In the genomic region with DNA sequence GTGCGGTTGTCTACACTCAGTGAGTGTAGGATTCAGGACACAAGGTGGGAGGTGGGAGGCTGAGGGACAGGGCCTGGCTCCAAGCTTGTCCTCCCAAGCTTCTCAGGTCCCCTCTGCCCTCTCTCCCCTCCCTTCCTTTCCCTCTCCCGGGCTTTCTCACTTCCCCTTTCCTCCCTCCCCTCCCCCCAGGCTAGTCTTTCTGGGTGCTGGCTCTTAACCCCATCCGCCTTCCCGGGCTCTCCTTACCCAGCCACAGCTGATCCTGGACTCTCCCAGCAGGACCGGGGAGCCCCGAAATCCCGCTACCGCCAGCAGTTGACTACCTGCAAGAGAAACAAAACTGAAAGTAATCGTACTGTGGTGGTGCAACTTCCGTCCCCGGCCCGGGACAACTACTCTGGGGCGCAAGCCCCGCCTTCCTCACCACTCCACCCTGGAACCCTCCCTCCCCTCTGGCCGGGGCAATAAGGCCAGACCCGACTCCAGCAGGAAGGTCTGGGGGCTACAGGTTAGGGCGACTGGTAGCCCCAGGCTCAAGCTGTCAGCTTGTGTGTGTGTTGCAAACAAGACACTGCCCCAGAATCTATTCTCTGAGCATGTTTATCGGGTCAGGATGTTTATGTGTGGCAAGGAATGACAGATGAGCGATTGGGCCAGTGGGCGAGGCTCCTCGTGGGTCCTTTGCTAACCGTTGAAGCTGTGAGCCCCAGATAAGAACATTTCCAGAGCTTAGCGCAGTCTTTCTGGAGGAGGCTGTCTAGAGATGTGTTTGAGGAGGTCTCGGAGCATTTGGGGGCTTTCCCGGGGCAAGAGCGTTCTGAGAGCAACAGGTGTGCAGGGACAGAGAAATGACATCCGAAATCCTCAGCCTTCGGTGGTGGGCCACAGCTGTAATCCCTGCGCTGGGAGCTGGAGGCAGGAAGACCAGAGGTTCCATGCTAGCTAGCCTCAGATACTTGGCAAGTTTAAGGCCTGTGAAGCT, we compare ENCODE assay signal across 8 mouse cellular contexts. TPM values are rescaled to one million over a fixed set of nuclear protein-coding genes. Genes with fewer than 3 reads are reported as not detected.
DNase-seq lines count a peak whose midpoint lies in the region; ATAC-seq and TF ChIP-seq lines count a peak whose summit lies in the region.

A gene (minus strand): TSS at position 344 of the 982 bp plus-strand sequence.

- peak; percentile 91 for DNase-seq in A20 (ENCODE audit: low read depth, low spot score)
- peak; percentile 74 to 78 for DNase-seq in adrenal gland, adult 18-20 months (ENCODE audit: low spot score in 2 of 2)
- DNase-seq in heart, postnatal 10 days = peak; percentile 85 to 86
- DNase-seq in kidney, postnatal 36 days = peak; percentile 87 to 90
- no peak for DNase-seq in cerebellum, adult 9-10 months

- peak; percentile 95 for ATAC-seq in erythroid progenitor cell, adult 5-6 weeks (replicated peaks; ENCODE audit: low FRiP score, poor library complexity, severe bottlenecking)

- H3K27ac ChIP-seq in small intestine, adult 2 months (ENCODE audit: insufficient read depth, low read depth, low read length) = peak within 1 kb of the TSS; percentile 74

- H3K27me3 ChIP-seq in megakaryocyte, embryonic 14.5 days (replicated peaks) = no peaks in the 10 kb centered on the region
- no peaks in the 10 kb centered on the region for H3K27me3 ChIP-seq in small intestine, adult 2 months (ENCODE audit: control insufficient read depth, insufficient read depth, low read length)

- H3K4me3 ChIP-seq in megakaryocyte, embryonic 14.5 days (replicated peaks) = peak within 1 kb of the TSS; percentile 98
- H3K4me3 ChIP-seq in small intestine, adult 2 months (ENCODE audit: low read depth, low read length) = peak within 1 kb of the TSS; percentile 88

- peaks cover 40% of the 10 kb centered on the region for H3K36me3 ChIP-seq in megakaryocyte, embryonic 14.5 days (replicated peaks; ENCODE audit: low read length)
- peaks cover 25% of the 10 kb centered on the region for H3K36me3 ChIP-seq in small intestine, adult 2 months (ENCODE audit: control insufficient read depth, insufficient read depth, low read length)

- intact Hi-C loops in heart, postnatal 10 days (cut with DNase I) = no loop called here

- TF ChIP-seq CTCF in small intestine, adult 2 months (IDR thresholded peaks at IDR 0.05; ENCODE audit: extremely low read depth, insufficient read length, insufficient replicate concordance, low read depth, low read length) = no peak

- H3K9me3 ChIP-seq in megakaryocyte, embryonic 14.5 days = peaks cover 16% of the 10 kb centered on the region

- TF ChIP-seq POLR2A in small intestine, adult 2 months (IDR thresholded peaks at IDR 0.05; ENCODE audit: low read depth, low read length) = peak; percentile 59; the same call in 1 of the 2 replicates

- peaks cover 31% of the 10 kb centered on the region for H3K4me1 ChIP-seq in megakaryocyte, embryonic 14.5 days
- peaks cover 18% of the 10 kb centered on the region for H3K4me1 ChIP-seq in small intestine, adult 2 months (ENCODE audit: control insufficient read depth, insufficient read depth, insufficient read length, low read length)

- WGBS in small intestine, adult 2 months = 4% methylated on average over 29 of the region's 29 CpGs

RNA-seq across cellular contexts. Expression of the gene that starts here (rescaled TPM):
- 10 to 100 TPM; 39.1 to 42.2 TPM for total RNA-seq in adrenal gland, adult 18-20 months (2021)
- 70.6 and 76.3 TPM in 2 replicates for total RNA-seq in erythroid progenitor cell, adult 5-6 weeks (2015; ENCODE audit: low replicate concordance)
- total RNA-seq in erythroid progenitor cell, adult 5-6 weeks (2017; ENCODE audit: low replicate concordance) = 89.0 and 113 TPM in 2 replicates
- 10 to 100 TPM; 21.2 to 21.6 TPM for total RNA-seq in heart, postnatal 10 days (2021)
- polyA plus RNA-seq in megakaryocyte, embryonic 14.5 days (2012; ENCODE audit: insufficient read depth, low replicate concordance) = 2.1 and 3.8 TPM in 2 replicates
- 10.3 and 19.9 TPM in 2 replicates for polyA plus RNA-seq in small intestine, adult 2 months (2012; rRNA removed)
